Mouse (Mus musculus) neural tube, embryonic 13.5 days (tissue): ENCODE results near the gene Polr2a. TPM values are rescaled to one million over a fixed set of nuclear protein-coding genes. Genes with fewer than 3 reads are reported as not detected.

Source experiments
- ATAC-seq: fragments of 200-750 bp; cut with Nextera tagmentation; 2 replicates; pipeline ENCODE4 v1.8.0; 2017; ENCODE audit warnings: low read depth, mild to moderate bottlenecking, moderate TSS enrichment, moderate library complexity
- H3K27ac ChIP-seq: fragments of 300-500 bp; sonication (generic); replicated peaks from 2 replicates; pipeline ENCODE4 v1.5.1; 2015; ENCODE audit warnings: moderate library complexity, mild to moderate bottlenecking, inconsistent platforms
- H3K27me3 ChIP-seq: fragments of 300-500 bp; sonication (generic); 2 replicates; pipeline ENCODE4 v1.6.1; 2015; ENCODE audit warnings: mild to moderate bottlenecking, inconsistent platforms
- H3K36me3 ChIP-seq: fragments of 300-500 bp; sonication (generic); 2 replicates; pipeline ENCODE4 v1.6.1; 2015; ENCODE audit warnings: mild to moderate bottlenecking, inconsistent platforms
- H3K4me1 ChIP-seq: fragments of 300-500 bp; sonication (generic); replicated peaks from 2 replicates; pipeline ENCODE4 v1.6.1; 2015; ENCODE audit warnings: inconsistent platforms
- H3K4me2 ChIP-seq: fragments of 300-500 bp; sonication (generic); 2 replicates; pipeline ENCODE4 v1.6.1; 2015; ENCODE audit warnings: inconsistent platforms, mild to moderate bottlenecking, moderate library complexity
- H3K4me3 ChIP-seq: fragments of 300-500 bp; sonication (generic); 2 replicates; pipeline ENCODE4 v1.5.1; 2015; ENCODE audit warnings: mild to moderate bottlenecking, inconsistent platforms
- H3K9ac ChIP-seq: fragments of 300-500 bp; sonication (generic); 2 replicates; pipeline ENCODE4 v1.6.1; 2015; ENCODE audit warnings: moderate library complexity, mild to moderate bottlenecking, inconsistent platforms
- H3K9me3 ChIP-seq: fragments of 300-500 bp; sonication (generic); 2 replicates; pipeline ENCODE4 v1.6.1; 2016; ENCODE audit warnings: inconsistent platforms
- WGBS: fragments of 180-500 bp; shearing (Covaris S2); methylation state at CpG from one replicate; pipeline ENCODE4 v1.1.7; 2015; 5-methylcytosine and 5-hydroxymethylcytosine counted together
- polyA plus RNA-seq: library from polyadenylated mRNA; unstranded; fragments of >200 nt; fragmentation: Nextera tagmentation; extraction: Ambion mirVana; gene quantifications from 2 replicates; pipeline ENCODE4 v1.2.1, GENCODE M21; 2015

Polr2a gene
- polyA plus RNA-seq, 1 experiment from 2014 or later, result 22.9 TPM

DNA sequence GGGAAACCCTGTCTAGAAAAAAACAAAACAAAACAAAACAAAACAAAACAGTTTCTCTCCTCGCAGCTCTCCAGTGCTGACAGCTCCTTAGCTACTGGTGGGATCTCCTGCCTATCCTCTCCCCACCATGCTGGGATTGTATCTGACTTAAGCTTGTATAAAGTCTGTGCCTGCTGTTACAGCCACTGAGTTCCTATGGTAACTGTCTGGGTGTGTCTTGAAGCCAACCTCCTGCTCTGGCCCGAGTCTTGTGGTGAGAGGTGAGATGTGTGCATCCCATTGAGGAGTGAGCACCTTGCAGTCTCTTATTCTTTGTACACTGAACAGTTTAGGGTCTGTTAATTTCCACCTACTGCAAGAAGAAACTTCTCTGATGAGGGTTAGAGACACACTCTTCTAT lies 35.4 kb downstream of the Polr2a start:
- no peak for ATAC-seq
- WGBS, result 50% methylated on average over 2 of the region's 2 CpGs

DNA sequence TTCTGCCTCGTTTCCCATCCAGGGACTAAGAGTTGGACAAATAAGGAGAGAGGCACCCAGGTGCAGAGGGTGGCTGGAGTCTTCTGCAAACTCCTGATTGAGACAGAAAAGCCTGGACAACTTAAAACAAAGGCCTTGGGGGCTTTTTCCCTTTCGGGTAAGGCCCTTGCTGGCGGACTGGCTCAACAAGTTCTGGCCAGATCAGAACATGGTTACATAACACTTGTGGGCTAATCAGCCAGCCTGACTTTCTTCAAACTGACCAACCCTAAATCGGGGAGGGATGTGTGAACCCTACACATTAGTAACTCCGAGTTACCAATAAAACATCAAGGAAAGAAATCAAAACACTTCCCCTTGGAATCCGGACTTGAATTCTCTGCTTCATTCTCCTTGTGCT lies 37.6 kb downstream of the Polr2a start:
- Histone ChIP-seq H3K36me3 (no peaks in the 10 kb centered on the region), H3K27me3 (no peaks in the 10 kb centered on the region), H3K4me3 (no peak overlapping the region), H3K9ac (no peak overlapping the region), H3K9me3 (no peaks in the 10 kb centered on the region), H3K27ac (no peak overlapping the region), H3K4me1 (no peaks in the 10 kb centered on the region), H3K4me2 (no peak overlapping the region)
- ATAC-seq, result no peak
- WGBS, result 87% methylated on average over 6 of the region's 6 CpGs

More for the DNA sequence above, 35.4 kb downstream of the Polr2a start:
- Histone ChIP-seq H3K27ac (no peak overlapping the region), H3K9ac (no peak overlapping the region), H3K9me3 (no peaks in the 10 kb centered on the region), H3K4me3 (no peak overlapping the region), H3K4me2 (no peak overlapping the region), H3K36me3 (no peaks in the 10 kb centered on the region), H3K4me1 (no peaks in the 10 kb centered on the region), H3K27me3 (no peaks in the 10 kb centered on the region)

DNA sequence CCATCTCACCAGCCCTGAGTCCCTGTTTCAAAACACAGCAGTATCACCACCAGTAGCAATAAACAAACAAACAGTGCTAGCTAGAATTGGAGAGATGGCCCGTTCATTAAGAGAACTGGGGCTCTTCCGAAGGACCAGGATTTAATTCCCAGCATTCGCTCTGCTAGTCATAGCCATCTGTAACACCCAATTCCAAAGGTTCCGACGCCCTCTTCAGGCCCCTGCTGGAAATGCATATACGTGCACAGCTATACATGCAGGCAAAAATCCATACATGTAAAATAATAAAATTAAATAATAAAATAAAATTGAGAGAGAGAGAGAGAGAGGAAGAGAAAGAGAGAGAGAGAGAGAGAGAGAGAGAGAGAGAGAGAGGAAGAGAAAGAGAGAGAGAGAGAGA lies 39.0 kb downstream of the Polr2a start:
- no peak for ATAC-seq
- 69% methylated on average over 6 of the region's 6 CpGs for WGBS
- Histone ChIP-seq H3K9me3 (no peaks in the 10 kb centered on the region), H3K27ac (no peak overlapping the region), H3K4me2 (no peak overlapping the region), H3K9ac (no peak overlapping the region), H3K4me1 (no peaks in the 10 kb centered on the region), H3K4me3 (no peak overlapping the region), H3K27me3 (no peaks in the 10 kb centered on the region), H3K36me3 (no peaks in the 10 kb centered on the region)

DNA sequence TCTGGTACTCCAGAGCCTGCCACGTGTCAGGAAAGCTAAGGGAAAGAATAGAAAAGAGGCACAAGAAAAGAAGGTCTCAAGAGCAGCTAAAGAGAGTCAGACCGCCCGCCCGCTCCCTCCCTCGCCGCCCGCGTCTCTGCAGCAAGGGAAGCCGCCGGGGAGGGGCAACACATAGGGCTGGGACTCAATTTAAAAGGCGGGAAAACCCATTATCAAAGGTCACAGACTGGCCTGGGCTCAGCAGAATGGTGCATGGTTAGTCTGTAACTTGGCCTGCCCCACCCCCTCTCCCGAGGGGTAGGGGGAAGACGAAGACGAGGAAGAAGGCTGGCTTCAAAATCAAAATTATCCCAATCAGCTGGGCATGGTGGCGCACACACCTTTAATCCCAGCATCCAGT lies 39.8 kb downstream of the Polr2a start:
- Histone ChIP-seq H3K4me2 (no peak overlapping the region), H3K4me1 (no peaks in the 10 kb centered on the region), H3K36me3 (no peaks in the 10 kb centered on the region), H3K27ac (no peak overlapping the region), H3K4me3 (no peak overlapping the region), H3K9me3 (no peaks in the 10 kb centered on the region), H3K9ac (no peak overlapping the region), H3K27me3 (no peaks in the 10 kb centered on the region)
- ATAC-seq, result no peak
- WGBS, result 27% methylated on average over 15 of the region's 15 CpGs

DNA sequence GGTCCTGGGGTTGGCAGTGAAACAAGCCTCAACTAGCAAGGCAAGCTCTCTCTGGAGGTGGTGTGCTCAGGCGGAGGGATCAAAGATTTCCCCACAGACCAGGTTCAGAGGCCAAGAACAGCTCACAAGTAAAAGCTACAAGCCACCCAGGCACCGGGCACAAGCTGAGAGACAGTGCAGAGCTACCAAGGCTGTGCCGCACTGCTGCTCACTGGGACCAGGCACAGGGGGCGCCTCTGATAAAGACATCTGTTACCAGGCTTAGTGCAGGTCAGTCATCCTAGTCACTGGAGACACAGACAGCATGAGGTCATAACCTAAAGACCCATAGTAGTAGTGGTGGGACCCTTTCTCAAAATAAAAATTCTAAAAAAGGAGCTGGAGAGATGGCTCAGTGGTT lies 41.5 kb downstream of the Polr2a start:
- H3K9ac ChIP-seq, result no peak overlapping the region
- ATAC-seq, result no peak
- H3K27ac ChIP-seq, result no peak overlapping the region
- H3K4me2 ChIP-seq, result no peak overlapping the region
- 68% methylated on average over 4 of the region's 4 CpGs for WGBS
- no peaks in the 10 kb centered on the region for H3K36me3 ChIP-seq
- H3K4me1 ChIP-seq, result no peaks in the 10 kb centered on the region
- no peaks in the 10 kb centered on the region for H3K27me3 ChIP-seq
- no peaks in the 10 kb centered on the region for H3K9me3 ChIP-seq
- H3K4me3 ChIP-seq, result no peak overlapping the region

DNA sequence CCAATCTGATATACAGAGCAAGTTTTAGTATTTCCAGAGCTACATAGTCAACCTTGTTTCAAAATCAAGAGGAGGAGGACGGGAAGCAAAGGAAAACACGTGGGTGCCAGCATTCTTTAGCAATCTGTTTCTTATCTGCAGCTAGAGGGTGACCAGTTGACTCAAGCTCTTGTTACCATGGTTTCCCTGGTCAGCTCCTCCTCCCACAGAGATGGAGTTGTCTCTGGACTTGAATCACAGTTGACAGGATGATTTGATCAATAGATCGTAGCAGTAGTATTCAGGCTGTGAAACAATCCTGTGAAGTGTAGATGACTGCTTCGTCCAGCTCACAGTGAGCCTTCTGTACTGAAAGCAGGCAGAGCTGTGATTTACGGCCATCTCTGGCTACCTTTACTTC lies 42.5 kb downstream of the Polr2a start:
- ATAC-seq, result no peak
- WGBS, result 23% methylated on average over 5 of the region's 5 CpGs
- no peak overlapping the region for H3K27ac ChIP-seq
- no peaks in the 10 kb centered on the region for H3K36me3 ChIP-seq
- no peaks in the 10 kb centered on the region for H3K4me1 ChIP-seq
- no peak overlapping the region for H3K9ac ChIP-seq
- no peaks in the 10 kb centered on the region for H3K27me3 ChIP-seq
- no peak overlapping the region for H3K4me3 ChIP-seq
- no peaks in the 10 kb centered on the region for H3K9me3 ChIP-seq
- H3K4me2 ChIP-seq, result no peak overlapping the region

DNA sequence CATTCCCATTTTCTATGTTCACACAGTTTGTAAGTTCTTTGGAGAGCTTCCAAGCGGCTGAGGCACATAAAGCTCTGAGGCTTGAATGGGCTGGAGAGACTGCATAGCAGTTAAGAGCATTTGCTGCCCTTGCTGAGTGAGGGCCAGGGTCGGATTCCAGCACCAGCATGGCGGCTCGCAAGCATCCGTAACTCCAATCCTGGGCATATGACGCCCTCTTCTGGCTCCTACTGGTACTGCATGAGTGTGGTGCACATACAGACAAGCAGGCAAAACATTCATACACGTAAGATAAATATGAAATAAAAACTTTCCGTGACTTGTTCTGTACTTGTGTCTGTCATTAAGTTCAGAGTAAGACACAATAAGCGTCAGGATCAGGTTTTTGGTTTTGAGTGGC lies 43.0 kb downstream of the Polr2a start:
- H3K27me3 ChIP-seq, result no peaks in the 10 kb centered on the region
- H3K4me3 ChIP-seq, result no peak overlapping the region
- no peaks in the 10 kb centered on the region for H3K36me3 ChIP-seq
- H3K9me3 ChIP-seq, result no peaks in the 10 kb centered on the region
- no peaks in the 10 kb centered on the region for H3K4me1 ChIP-seq
- no peak overlapping the region for H3K27ac ChIP-seq
- H3K9ac ChIP-seq, result no peak overlapping the region
- no peak overlapping the region for H3K4me2 ChIP-seq
- ATAC-seq, result no peak
- WGBS, result 50% methylated on average over 9 of the region's 9 CpGs

DNA sequence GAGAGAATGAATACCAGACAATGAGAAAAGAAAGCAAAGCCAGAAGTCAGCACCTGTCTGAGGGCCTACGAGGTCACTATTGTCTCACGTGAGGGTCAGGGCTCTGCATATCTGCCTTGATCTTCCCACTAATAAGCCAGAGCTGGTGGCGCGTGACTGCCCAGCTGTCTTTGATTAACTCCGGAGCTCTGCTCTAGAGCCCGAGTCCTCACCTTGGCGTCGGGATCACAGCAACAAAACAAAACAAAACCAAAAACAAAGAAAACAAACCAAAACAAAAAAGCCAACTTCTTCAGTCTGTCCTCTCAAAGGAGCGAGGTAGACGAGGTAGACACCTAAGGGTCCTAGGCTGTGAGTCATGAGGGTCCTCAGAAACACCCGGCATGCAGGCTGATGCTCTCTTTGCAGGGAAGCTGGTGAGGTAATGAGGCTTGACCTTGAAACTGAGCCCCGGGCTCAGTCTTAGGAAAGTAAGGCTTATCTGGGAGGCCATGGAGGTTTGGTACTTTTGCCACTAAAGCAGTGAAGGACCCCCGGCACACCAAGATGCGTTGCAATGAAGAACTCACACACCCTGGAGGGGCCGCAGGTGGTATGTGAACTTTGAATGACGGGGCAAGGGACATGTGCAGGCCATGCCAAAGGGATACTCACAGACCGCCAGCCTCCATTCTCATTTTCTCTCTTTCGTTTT lies 43.7 kb downstream of the Polr2a start:
- no peak for ATAC-seq
- 81% methylated on average over 18 of the region's 18 CpGs for WGBS
- no peaks in the 10 kb centered on the region for H3K27me3 ChIP-seq
- H3K36me3 ChIP-seq, result no peaks in the 10 kb centered on the region
- no peaks in the 10 kb centered on the region for H3K4me1 ChIP-seq
- H3K9me3 ChIP-seq, result no peaks in the 10 kb centered on the region
- H3K9ac ChIP-seq, result no peak overlapping the region
- no peak overlapping the region for H3K27ac ChIP-seq
- H3K4me2 ChIP-seq, result no peak overlapping the region
- H3K4me3 ChIP-seq, result no peak overlapping the region

DNA sequence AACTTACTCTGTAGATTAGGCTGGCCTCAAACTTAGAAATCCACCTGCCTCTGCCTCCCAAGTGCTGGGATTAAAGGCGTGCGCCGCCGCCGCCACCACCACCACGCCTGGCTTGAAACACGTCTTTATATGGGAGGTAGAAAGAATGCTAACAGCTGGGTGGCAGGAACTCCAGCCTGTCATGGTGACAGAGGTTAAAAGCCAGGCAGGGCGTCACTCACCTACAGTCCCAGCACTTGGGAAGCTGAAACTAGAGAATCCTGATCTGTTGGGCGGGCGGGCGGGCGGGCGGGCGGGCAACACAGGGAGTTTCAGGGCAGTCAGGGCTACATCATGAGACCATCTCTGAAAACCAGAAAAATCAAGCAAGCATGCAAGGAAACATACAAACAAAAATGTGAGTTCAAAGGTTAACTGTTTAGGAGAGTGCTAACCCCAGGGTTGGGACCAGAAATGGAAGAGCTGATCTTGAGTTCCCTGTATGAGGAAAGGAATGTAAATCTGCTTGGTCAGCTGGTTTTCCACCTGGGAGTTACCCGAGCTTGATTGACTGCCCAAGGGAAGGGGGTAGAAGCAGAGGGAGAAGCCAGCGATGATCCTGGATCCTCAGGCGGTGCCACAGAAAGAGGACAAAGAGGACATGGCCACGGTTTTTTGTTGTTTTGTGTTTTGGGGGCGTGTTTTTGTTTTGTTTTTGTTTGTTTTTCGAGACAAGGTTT lies 45.3 kb downstream of the Polr2a start:
- no peak for ATAC-seq
- WGBS, result 84% methylated on average over 20 of the region's 20 CpGs

DNA sequence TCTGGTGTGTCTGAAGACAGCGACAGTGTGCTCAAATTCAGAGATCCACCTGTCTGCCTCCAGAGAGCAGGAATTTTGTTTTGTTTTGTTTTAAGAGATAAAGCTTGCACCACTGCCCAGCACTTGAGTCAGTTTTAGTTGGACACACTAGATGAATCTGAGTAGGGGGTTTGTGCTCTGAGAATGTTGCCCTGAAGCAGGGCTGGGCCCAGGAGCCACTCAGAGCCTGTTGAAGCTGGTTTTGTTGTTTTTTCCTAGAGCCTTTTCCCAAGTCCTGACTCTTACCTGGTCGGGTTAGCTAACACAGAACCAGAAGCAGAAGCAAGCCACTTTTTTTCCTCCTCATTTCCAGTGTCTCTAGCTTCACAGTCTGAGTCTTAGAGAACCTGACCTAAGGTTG lies 47.4 kb downstream of the Polr2a start:
- Histone ChIP-seq H3K9me3 (no peaks in the 10 kb centered on the region), H3K4me1 (no peaks in the 10 kb centered on the region; the same call in 1 of the 2 replicates)
- ATAC-seq, result no peak

More for the DNA sequence above, 45.3 kb downstream of the Polr2a start:
- Histone ChIP-seq H3K9me3 (no peaks in the 10 kb centered on the region), H3K36me3 (no peaks in the 10 kb centered on the region), H3K9ac (no peak overlapping the region), H3K27ac (no peak overlapping the region), H3K4me2 (no peak overlapping the region), H3K4me3 (no peak overlapping the region), H3K4me1 (no peaks in the 10 kb centered on the region), H3K27me3 (no peaks in the 10 kb centered on the region)

DNA sequence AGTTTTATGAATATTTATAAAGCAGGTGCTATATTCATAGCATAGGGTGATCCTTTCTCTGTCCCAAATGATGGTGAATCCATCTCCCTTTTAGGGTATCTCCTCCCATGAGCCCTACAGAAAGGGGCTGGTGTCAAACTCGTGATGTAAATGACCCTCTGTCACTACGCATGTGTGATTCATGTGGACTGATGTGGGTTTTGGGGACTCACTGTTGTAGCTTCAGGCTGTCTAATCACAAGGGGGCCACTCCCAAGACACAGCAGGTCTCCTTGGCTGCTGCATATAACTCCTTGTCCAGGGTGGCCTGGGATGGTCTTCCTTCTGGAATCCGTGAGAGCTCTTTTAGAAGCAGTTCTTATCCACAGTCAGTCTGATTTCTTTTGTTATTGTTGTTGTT lies 48.0 kb downstream of the Polr2a start:
- no peaks in the 10 kb centered on the region for H3K27me3 ChIP-seq
- ATAC-seq, result no peak
- WGBS, result 69% methylated on average over 3 of the region's 3 CpGs
- no peaks in the 10 kb centered on the region; the same call in 1 of the 2 replicates for H3K4me1 ChIP-seq
- H3K4me3 ChIP-seq, result no peak overlapping the region
- no peaks in the 10 kb centered on the region for H3K9me3 ChIP-seq
- no peak overlapping the region for H3K4me2 ChIP-seq
- no peaks in the 10 kb centered on the region for H3K36me3 ChIP-seq
- H3K9ac ChIP-seq, result no peak overlapping the region
- no peak overlapping the region for H3K27ac ChIP-seq

More for the DNA sequence above, 47.4 kb downstream of the Polr2a start:
- H3K9ac ChIP-seq, result no peak overlapping the region
- H3K4me2 ChIP-seq, result no peak overlapping the region
- no peaks in the 10 kb centered on the region for H3K27me3 ChIP-seq
- H3K27ac ChIP-seq, result no peak overlapping the region
- H3K36me3 ChIP-seq, result no peaks in the 10 kb centered on the region
- no peak overlapping the region for H3K4me3 ChIP-seq
- 76% methylated on average over 2 of the region's 2 CpGs for WGBS

DNA sequence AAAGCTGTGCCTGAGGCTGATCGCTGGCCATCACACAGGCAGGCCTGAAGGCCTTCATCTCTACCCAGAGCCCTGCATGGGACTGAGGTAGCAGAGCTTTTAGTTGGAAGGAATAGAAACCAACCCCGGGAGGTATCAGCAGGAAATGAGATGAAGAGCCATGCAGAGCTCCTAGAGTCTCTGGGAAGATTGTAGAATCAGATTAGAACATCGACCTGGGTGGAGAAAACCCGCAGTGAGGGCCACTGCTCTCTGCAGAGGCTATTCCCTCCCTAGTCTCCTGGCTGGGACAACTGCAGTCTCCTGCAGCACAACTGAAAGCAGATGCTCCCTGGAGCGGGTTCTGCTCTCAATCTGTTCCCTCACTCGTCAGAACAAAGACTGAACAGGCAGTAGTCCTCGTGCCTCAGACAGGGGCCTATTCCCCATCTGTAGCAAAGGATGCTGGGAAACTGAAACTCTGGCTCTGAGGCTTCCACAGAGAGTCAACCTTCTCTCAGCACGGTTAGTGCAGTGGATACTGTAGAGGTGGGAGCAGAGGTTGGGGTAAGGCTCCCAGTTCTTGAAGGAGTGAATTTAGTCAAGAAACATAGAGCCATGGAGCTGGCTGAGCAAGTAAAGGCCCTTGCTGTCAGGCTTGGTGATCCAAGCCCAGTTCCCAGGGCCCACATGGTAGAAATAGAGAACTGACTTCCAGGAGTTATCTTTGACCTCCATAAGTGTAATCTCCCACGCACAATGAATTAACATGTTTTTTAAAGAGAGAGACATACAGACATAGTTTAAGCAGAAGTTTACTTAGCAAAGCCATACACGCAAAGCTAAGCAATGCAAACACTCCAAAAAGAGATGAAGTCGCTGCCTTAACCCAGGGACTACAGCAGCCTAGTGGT lies 48.6 kb downstream of the Polr2a start:
- no peaks in the 10 kb centered on the region for H3K9me3 ChIP-seq
- no peak overlapping the region for H3K4me2 ChIP-seq
- 58% methylated on average over 11 of the region's 11 CpGs for WGBS
- no peaks in the 10 kb centered on the region; the same call in 1 of the 2 replicates for H3K4me1 ChIP-seq
- ATAC-seq, result no peak
- no peak overlapping the region for H3K9ac ChIP-seq
- H3K4me3 ChIP-seq, result no peak overlapping the region
- H3K27me3 ChIP-seq, result no peaks in the 10 kb centered on the region
- H3K36me3 ChIP-seq, result no peaks in the 10 kb centered on the region
- no peak overlapping the region for H3K27ac ChIP-seq
